Mouse (Mus musculus) intestine, postnatal 0 days (tissue): ENCODE measurements at regions not wholly inside any gene's neighbourhood (a gene's known extent, or its start where the extent isn't known, plus 50 kb on each side); places are given as distances from the start of the nearest gene placed in this dataset.

Source experiments
- ATAC-seq: fragments of 200-750 bp; cut with Nextera tagmentation; 2 replicates; pipeline ENCODE4 v1.8.0; 2017; ENCODE audit warnings: mild to moderate bottlenecking, moderate TSS enrichment, moderate library complexity
- H3K27ac ChIP-seq: fragments of 300-500 bp; sonication (generic); 2 replicates; pipeline ENCODE4 v1.5.1; 2014; ENCODE audit warnings: mild to moderate bottlenecking, low read depth, low read length, moderate library complexity
- H3K27me3 ChIP-seq: fragments of 300-500 bp; sonication (generic); replicated peaks from 2 replicates; pipeline ENCODE4 v1.6.1; 2014; ENCODE audit warnings: low read length, mixed read lengths; ENCODE audit not compliant: control insufficient read depth, insufficient read depth
- H3K36me3 ChIP-seq: fragments of 300-500 bp; sonication (generic); 2 replicates; pipeline ENCODE4 v1.6.1; 2014; ENCODE audit warnings: mild to moderate bottlenecking, moderate library complexity; ENCODE audit not compliant: control insufficient read depth, insufficient read depth
- H3K4me1 ChIP-seq: fragments of 300-500 bp; sonication (generic); replicated peaks from 2 replicates; pipeline ENCODE4 v1.6.1; 2014; ENCODE audit warnings: antibody characterized with exemption, low read length, mixed read lengths; ENCODE audit not compliant: control insufficient read depth, insufficient read depth
- H3K4me2 ChIP-seq: fragments of 300-500 bp; sonication (generic); replicated peaks from 2 replicates; pipeline ENCODE4 v1.6.1; 2014; ENCODE audit warnings: low read depth, mild to moderate bottlenecking, moderate library complexity
- H3K4me3 ChIP-seq: fragments of 300-500 bp; sonication (generic); 2 replicates; pipeline ENCODE4 v1.5.1; 2014; ENCODE audit warnings: low read depth, low read length
- H3K9ac ChIP-seq: fragments of 300-500 bp; sonication (generic); 2 replicates; pipeline ENCODE4 v1.6.1; 2014; ENCODE audit warnings: mild to moderate bottlenecking, low read depth, low read length
- H3K9me3 ChIP-seq: fragments of 300-500 bp; sonication (generic); 2 replicates; pipeline ENCODE4 v1.6.1; 2016; ENCODE audit warnings: mixed run types; ENCODE audit not compliant: control insufficient read depth
- CTCF ChIP-seq: sonication (generic); IDR thresholded peaks from 2 replicates; pipeline ENCODE4 v1.5.1; 2016; ENCODE audit warnings: low read depth, mild to moderate bottlenecking, control low read depth, antibody characterized with exemption, moderate library complexity
- WGBS: fragments of 180-500 bp; shearing (Covaris S2); extraction: QIAGEN DNeasy Blood & Tissue Kit; methylation state at CpG from one replicate; pipeline ENCODE4 v1.1.7; 2014; 5-methylcytosine and 5-hydroxymethylcytosine counted together

- Histone ChIP-seq H3K4me2 (no peak overlapping the region), H3K36me3 (no peaks in the 10 kb centered on the region), H3K4me3 (no peak overlapping the region), H3K9me3 (no peaks in the 10 kb centered on the region), H3K27me3 (no peaks in the 10 kb centered on the region), H3K27ac (no peak overlapping the region), H3K9ac (no peak overlapping the region), H3K4me1 (no peaks in the 10 kb centered on the region)
- no peak for ATAC-seq
- TF ChIP-seq CTCF: no peak
- WGBS: 82% methylated on average over 4 of the region's 4 CpGs
Measured at GRCm38 (mm10) chr2:70899056-70899455, 73.5 kb upstream of the Tlk1 start.

GRCm38 (mm10) chr2:70898396-70898795 is 72.9 kb upstream of the Tlk1 start:
- H3K4me1 ChIP-seq: no peaks in the 10 kb centered on the region
- no peaks in the 10 kb centered on the region for H3K36me3 ChIP-seq
- TF ChIP-seq CTCF: no peak
- H3K4me3 ChIP-seq: no peak overlapping the region
- H3K27ac ChIP-seq: no peak overlapping the region
- H3K27me3 ChIP-seq: no peaks in the 10 kb centered on the region
- H3K4me2 ChIP-seq: no peak overlapping the region
- no peaks in the 10 kb centered on the region for H3K9me3 ChIP-seq
- ATAC-seq: no peak
- H3K9ac ChIP-seq: no peak overlapping the region
- WGBS: 71% methylated on average over 9 of the region's 9 CpGs

DNA sequence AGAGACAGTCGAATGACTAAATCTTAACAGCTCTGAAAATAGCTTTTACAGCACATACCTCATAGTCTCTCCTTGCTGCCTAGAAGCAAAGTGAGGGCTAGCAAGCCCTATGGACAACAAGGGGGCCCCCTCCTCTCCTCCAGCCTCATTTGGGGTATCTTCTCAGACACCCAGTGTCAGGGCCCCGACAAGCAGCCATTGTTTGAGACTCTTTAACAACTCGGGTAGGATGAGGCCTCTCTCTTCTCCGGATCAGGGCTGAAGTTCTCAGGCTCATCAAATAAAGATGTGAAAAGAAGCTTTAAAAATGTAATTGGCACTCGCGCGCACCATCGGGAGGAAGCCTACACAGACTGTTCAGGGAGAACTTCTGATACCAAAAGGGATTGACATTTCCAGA is 71.8 kb upstream of the Tlk1 start:
- no peaks in the 10 kb centered on the region for H3K9me3 ChIP-seq
- no peak for TF ChIP-seq CTCF
- H3K27me3 ChIP-seq: no peaks in the 10 kb centered on the region
- no peak overlapping the region for H3K4me2 ChIP-seq
- 90% methylated on average over 8 of the region's 8 CpGs for WGBS
- H3K27ac ChIP-seq: no peak overlapping the region
- no peak for ATAC-seq
- H3K4me3 ChIP-seq: no peak overlapping the region
- no peaks in the 10 kb centered on the region for H3K36me3 ChIP-seq
- no peak overlapping the region for H3K9ac ChIP-seq
- no peaks in the 10 kb centered on the region for H3K4me1 ChIP-seq

GRCm38 (mm10) chr2:70889522-70890100 is 64.1 kb upstream of the Tlk1 start:
- WGBS: 54% methylated on average over 5 of the region's 5 CpGs

DNA sequence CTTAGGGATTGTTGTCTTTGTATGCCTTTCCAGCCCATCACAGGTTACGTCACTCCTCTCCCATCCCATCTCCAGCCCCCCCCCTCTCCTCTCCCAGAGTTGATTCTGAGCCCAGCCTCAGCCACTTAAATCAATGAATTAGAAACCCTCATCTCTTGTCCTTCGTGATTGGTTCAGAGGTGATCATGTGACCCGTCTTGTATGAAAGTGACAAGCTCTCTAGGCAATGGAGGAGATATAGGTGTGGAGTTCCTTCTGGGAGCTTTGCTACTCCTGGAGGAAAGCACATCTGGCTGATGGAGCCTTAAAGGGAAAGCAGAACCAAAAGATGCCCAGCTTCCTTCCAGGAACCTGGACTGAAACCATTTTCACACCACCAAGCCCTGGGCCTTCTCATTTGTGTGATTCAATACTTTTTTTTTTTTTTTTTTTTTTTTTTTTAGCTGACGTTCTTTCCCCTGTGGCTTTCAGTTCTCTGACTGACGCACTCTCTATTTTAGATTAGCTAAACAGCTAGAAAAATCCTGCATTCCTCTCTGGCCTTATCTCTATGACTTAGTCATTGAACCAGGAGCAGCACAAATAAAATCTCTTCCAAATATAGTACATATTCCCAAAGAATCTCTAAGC is 63.4 kb upstream of the Tlk1 start:
- no peak overlapping the region for H3K4me2 ChIP-seq
- WGBS: 81% methylated on average over 5 of the region's 5 CpGs
- H3K9ac ChIP-seq: no peak overlapping the region
- H3K36me3 ChIP-seq: no peaks in the 10 kb centered on the region
- no peak overlapping the region for H3K4me3 ChIP-seq
- H3K27ac ChIP-seq: no peak overlapping the region
- ATAC-seq: no peak
- H3K9me3 ChIP-seq: no peaks in the 10 kb centered on the region
- no peak for TF ChIP-seq CTCF
- H3K27me3 ChIP-seq: no peaks in the 10 kb centered on the region
- no peaks in the 10 kb centered on the region for H3K4me1 ChIP-seq

More at GRCm38 (mm10) chr2:70889522-70890100, 64.1 kb upstream of the Tlk1 start:
- ATAC-seq: no peak
- no peak overlapping the region for H3K27ac ChIP-seq
- H3K4me3 ChIP-seq: no peak overlapping the region
- H3K9me3 ChIP-seq: no peaks in the 10 kb centered on the region
- no peak overlapping the region for H3K9ac ChIP-seq
- no peaks in the 10 kb centered on the region for H3K4me1 ChIP-seq
- H3K36me3 ChIP-seq: no peaks in the 10 kb centered on the region
- no peaks in the 10 kb centered on the region for H3K27me3 ChIP-seq
- TF ChIP-seq CTCF: no peak
- H3K4me2 ChIP-seq: no peak overlapping the region

GRCm38 (mm10) chr2:70886831-70887230 is 61.3 kb upstream of the Tlk1 start:
- H3K27me3 ChIP-seq: no peaks in the 10 kb centered on the region
- H3K9ac ChIP-seq: no peak overlapping the region
- H3K9me3 ChIP-seq: no peaks in the 10 kb centered on the region
- H3K27ac ChIP-seq: no peak overlapping the region
- H3K4me1 ChIP-seq: no peaks in the 10 kb centered on the region
- 92% methylated on average over 7 of the region's 7 CpGs for WGBS
- no peak for ATAC-seq
- H3K4me2 ChIP-seq: no peak overlapping the region
- H3K4me3 ChIP-seq: no peak overlapping the region
- TF ChIP-seq CTCF: no peak
- H3K36me3 ChIP-seq: no peaks in the 10 kb centered on the region
